Mouse (Mus musculus): ENCODE results near the gene Atxn2l.

GRCm38 (mm10) chr7:126458225-126458624, 45.0 kb downstream of the Atxn2l start:
- no peak for TF ChIP-seq GATA1 (IDR thresholded peaks at IDR 0.05; ENCODE audit: borderline replicate concordance, low read length)
- TF ChIP-seq FLI1 (IDR thresholded peaks at IDR 0.05; ENCODE audit: low read length), result no peak

Measured in megakaryocyte, embryonic 14.5 days (primary cell).